Mouse (Mus musculus) thymus, postnatal 10 days (tissue): Measurements from ENCODE around the gene Sgip1.

Experiments used
- DNase-seq, 2 experiments: peaks; one replicate each; pipeline ENCODE4 v3.0.0; 2021; ENCODE audit warnings: low spot score in 2 of 2

The Sgip1 gene

GRCm38 (mm10) chr4:102976290-102977275 lies 235.5 kb downstream of the Sgip1 start:
- DNase-seq, result no peak

- no peak for DNase-seq
Observed at GRCm38 (mm10) chr4:102977778-102978321, 236.8 kb downstream of the Sgip1 start.

- DNase-seq, result no peak
Observed at GRCm38 (mm10) chr4:102978440-102978839, 237.3 kb downstream of the Sgip1 start, which contains the start of gene Tctex1d1. Gene Tctex1d1, plus strand, starts transcription at chr4:102978606.

- no peak for DNase-seq
Observed at GRCm38 (mm10) chr4:102979385-102979784, 238.3 kb downstream of the Sgip1 start.

GRCm38 (mm10) chr4:102981709-102982108 lies 240.6 kb downstream of the Sgip1 start:
- no peak for DNase-seq

- no peak for DNase-seq
Observed at GRCm38 (mm10) chr4:102986173-102986572, 245.1 kb downstream of the Sgip1 start.

- DNase-seq, result peak; percentile 48 to 80
Observed at GRCm38 (mm10) chr4:102986917-102987316, 245.8 kb downstream of the Sgip1 start.

- DNase-seq, result no peak
Observed at GRCm38 (mm10) chr4:102987325-102987724, 246.2 kb downstream of the Sgip1 start.

GRCm38 (mm10) chr4:102987756-102988155 lies 246.7 kb downstream of the Sgip1 start:
- peak in 1 of 2 experiments; percentile 60 for DNase-seq

- peak in 1 of 2 experiments; percentile 56 for DNase-seq
Observed at GRCm38 (mm10) chr4:102988526-102988925, 247.4 kb downstream of the Sgip1 start.

GRCm38 (mm10) chr4:102989391-102989790 lies 248.3 kb downstream of the Sgip1 start:
- DNase-seq, result peak; percentile 37 to 55

GRCm38 (mm10) chr4:102990016-102990415 lies 248.9 kb downstream of the Sgip1 start:
- peak in 1 of 2 experiments; percentile 51 for DNase-seq

- DNase-seq, result peak; percentile 72 to 81
Observed at GRCm38 (mm10) chr4:102990595-102991340, 249.7 kb downstream of the Sgip1 start.

GRCm38 (mm10) chr4:102991685-102992084 lies 250.6 kb downstream of the Sgip1 start:
- peak; percentile 53 to 56 for DNase-seq

- DNase-seq, result no peak
Observed at GRCm38 (mm10) chr4:103004681-103005080, 263.6 kb downstream of the Sgip1 start.

- DNase-seq, result no peak
Observed at GRCm38 (mm10) chr4:103005190-103005945, 264.3 kb downstream of the Sgip1 start.

GRCm38 (mm10) chr4:103006266-103006665 lies 265.2 kb downstream of the Sgip1 start:
- no peak for DNase-seq

GRCm38 (mm10) chr4:103006943-103007418 lies 265.9 kb downstream of the Sgip1 start:
- no peak for DNase-seq

GRCm38 (mm10) chr4:103010734-103011133 lies 269.6 kb downstream of the Sgip1 start:
- DNase-seq, result no peak

- peak; percentile 61 for DNase-seq
Observed at GRCm38 (mm10) chr4:103011823-103012222, 270.7 kb downstream of the Sgip1 start.

GRCm38 (mm10) chr4:103013490-103013889 lies 272.4 kb downstream of the Sgip1 start:
- no peak for DNase-seq
